Mouse (Mus musculus): ENCODE results near the gene Gm17657. TPM values are rescaled to one million over a fixed set of nuclear protein-coding genes. Genes with fewer than 3 reads are reported as not detected.

The Gm17657 gene
- total RNA-seq, 1 experiment = 18.3 TPM

DNA sequence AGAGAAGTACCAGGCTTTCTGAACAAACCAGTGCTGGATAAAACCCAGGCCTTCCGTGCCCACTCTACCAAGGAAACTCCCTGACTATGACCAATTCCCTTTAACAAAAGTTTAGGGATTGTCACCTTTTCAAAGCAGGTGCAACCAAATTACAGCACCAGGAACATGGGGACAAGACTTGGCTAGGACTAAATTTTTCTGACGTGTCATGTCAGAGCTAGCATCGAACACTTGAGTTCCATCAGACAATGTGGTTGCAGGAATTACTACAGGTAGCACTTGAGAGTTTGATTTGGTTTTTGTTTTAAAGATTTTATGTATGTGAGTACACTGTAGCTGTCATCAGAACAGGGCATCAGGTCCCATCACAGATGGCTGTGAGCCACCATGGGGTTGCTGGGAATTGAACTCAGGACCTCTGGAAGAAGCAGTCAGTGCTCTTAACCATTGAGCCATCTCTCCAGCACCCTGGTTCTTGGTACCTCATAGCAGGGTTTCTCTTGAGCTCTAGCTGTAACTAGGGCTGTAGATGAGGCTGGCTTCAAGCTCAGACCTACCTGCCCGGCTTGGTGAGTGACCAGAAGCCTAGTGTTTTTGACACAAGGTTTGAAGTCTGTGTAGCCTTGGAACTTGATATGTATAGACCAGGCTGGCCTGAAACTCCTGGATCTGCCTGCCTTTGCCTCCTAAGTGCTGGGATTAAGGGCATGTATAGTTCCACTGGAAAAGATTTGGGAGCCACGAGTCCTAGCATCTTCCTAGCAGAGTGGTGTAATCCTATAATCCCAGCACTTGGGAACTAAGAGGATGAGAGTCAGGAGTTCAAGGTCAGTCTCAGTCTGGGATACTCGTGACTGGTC, 53.0 kb downstream of the Gm17657 start:
- in situ Hi-C loops (cut with MboI; ENCODE audit: low sequenced_read_pairs in 2 of 2, unreplicated experiment in 2 of 2) = no loop called here
- 0 out of 2 replicates have a peak, but pooled peaks have one; percentile 41 for TF ChIP-seq CHD2 (IDR thresholded peaks at IDR 0.05; ENCODE audit: low read depth, low read length)
- TF ChIP-seq ZNF384 (IDR thresholded peaks at IDR 0.05; ENCODE audit: low read depth, low read length) = no peak
- Histone ChIP-seq H3K9me3 (ENCODE audit: control insufficient read depth, insufficient read depth, low read depth, low read length) (no peaks in the 10 kb centered on the region), H3K27ac (ENCODE audit: insufficient read depth, low read depth, low read length, poor library complexity, severe bottlenecking) (no peak overlapping the region), H3K36me3 (ENCODE audit: control insufficient read depth, insufficient read depth, low read length, poor library complexity, severe bottlenecking) (peaks cover 34% of the 10 kb centered on the region), H3K4me3 (ENCODE audit: insufficient read depth in 1 of 2, low read depth in 1 of 2, low read length in 2 of 2, poor library complexity in 1 of 2, severe bottlenecking in 1 of 2) (no peak overlapping the region), H3K9ac (ENCODE audit: insufficient read depth, low read depth, low read length, poor library complexity, severe bottlenecking) (no peak overlapping the region), H3K4me1 (ENCODE audit: control insufficient read depth in 2 of 2, insufficient read depth in 2 of 2, low read length in 2 of 2, poor library complexity in 1 of 2) (peaks cover 2 to 13% of the 10 kb centered on the region in 2 experiments; a peak in 3 of 4 replicates)
- DNase-seq (ENCODE audit: low read depth, low spot score) = no peak

DNA sequence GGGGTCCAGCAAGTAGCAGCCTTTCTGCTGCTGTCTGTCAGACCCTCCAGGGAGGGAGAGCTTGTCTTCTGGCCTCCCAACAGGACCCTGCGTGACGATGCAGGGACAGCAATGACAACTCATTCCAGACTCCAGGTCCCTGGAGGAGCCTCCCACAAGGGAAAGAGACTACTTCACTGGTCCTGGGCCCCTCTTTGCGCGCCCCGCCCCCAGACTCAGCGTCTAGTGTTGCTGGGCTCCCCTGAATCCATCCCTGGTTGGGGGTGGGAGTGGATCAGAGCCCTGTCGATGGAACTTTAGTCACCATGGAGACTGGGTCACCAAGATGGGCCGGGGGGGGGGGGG, 54.7 kb downstream of the Gm17657 start:
- Histone ChIP-seq H3K9ac (ENCODE audit: insufficient read depth, low read depth, low read length, poor library complexity, severe bottlenecking) (no peak overlapping the region; the same call in 1 of the 2 replicates), H3K4me1 (ENCODE audit: control insufficient read depth in 2 of 2, insufficient read depth in 2 of 2, low read length in 2 of 2, poor library complexity in 1 of 2) (peaks cover 0 to 5% of the 10 kb centered on the region in 2 experiments; a peak in 2 of 4 replicates), H3K27ac (ENCODE audit: insufficient read depth, low read depth, low read length, poor library complexity, severe bottlenecking) (0 out of 2 replicates have a peak overlapping the region, but pooled peaks have one; percentile 6), H3K36me3 (ENCODE audit: control insufficient read depth, insufficient read depth, low read length, poor library complexity, severe bottlenecking) (peaks cover 35% of the 10 kb centered on the region), H3K9me3 (ENCODE audit: control insufficient read depth, insufficient read depth, low read depth, low read length) (no peaks in the 10 kb centered on the region), H3K4me3 (ENCODE audit: insufficient read depth in 1 of 2, low read depth in 1 of 2, low read length in 2 of 2, poor library complexity in 1 of 2, severe bottlenecking in 1 of 2) (peak overlapping the region; percentile 71 to 99; a peak in 3 of 4 replicates)
- TF ChIP-seq HCFC1 (IDR thresholded peaks at IDR 0.05; ENCODE audit: borderline replicate concordance, insufficient read depth, low read length) = no peak
- TF ChIP-seq ZNF384 (IDR thresholded peaks at IDR 0.05; ENCODE audit: low read depth, low read length) = no peak
- TF ChIP-seq MAFK (IDR thresholded peaks at IDR 0.05; ENCODE audit: insufficient read depth, low read depth, low read length) = no peak
- in situ Hi-C loops (cut with MboI; ENCODE audit: low sequenced_read_pairs in 2 of 2, unreplicated experiment in 2 of 2) = no loop called here
- no peak for DNase-seq (ENCODE audit: low read depth, low spot score)

DNA sequence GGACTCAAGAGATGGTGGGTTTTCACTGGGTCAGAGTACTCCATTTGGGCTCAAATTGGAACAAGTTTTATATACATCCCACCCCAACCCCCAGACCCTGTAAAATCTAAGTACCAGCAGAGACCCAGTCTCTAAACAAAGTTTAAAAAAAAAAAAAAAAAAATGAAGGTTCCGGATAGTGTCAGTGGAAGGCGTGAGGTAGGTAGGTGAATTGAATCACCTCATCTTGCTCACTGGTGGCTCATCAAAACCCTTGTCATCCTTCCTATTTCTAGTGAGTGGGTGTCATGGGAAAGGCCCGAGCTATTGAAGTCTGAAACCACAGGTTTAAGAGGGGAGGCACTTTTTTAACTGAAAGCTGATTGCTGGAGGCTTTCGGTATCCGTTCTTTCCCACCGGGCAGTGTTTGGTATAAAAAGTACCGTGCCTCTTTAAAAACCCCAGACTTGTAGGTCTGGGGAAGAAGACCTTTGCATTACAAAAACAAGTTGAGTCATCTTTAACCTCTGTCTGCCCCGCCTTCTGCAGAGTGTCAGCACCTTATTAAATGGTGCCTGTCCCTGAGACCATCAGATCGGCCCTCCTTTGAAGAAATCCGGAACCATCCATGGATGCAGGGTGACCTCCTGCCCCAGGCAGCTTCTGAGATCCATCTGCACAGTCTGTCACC, 55.2 kb downstream of the Gm17657 start:
- Histone ChIP-seq H3K4me1 (ENCODE audit: control insufficient read depth in 2 of 2, insufficient read depth in 2 of 2, low read length in 2 of 2, poor library complexity in 1 of 2) (peaks cover 0 to 2% of the 10 kb centered on the region in 2 experiments; a peak in 2 of 4 replicates), H3K9me3 (ENCODE audit: control insufficient read depth, insufficient read depth, low read depth, low read length) (no peaks in the 10 kb centered on the region), H3K9ac (ENCODE audit: insufficient read depth, low read depth, low read length, poor library complexity, severe bottlenecking) (peak overlapping the region; percentile 31), H3K27ac (ENCODE audit: insufficient read depth, low read depth, low read length, poor library complexity, severe bottlenecking) (0 out of 2 replicates have a peak overlapping the region, but pooled peaks have one; percentile 6), H3K4me3 (ENCODE audit: insufficient read depth in 1 of 2, low read depth in 1 of 2, low read length in 2 of 2, poor library complexity in 1 of 2, severe bottlenecking in 1 of 2) (peak overlapping the region; percentile 71 to 99), H3K36me3 (ENCODE audit: control insufficient read depth, insufficient read depth, low read length, poor library complexity, severe bottlenecking) (peaks cover 35% of the 10 kb centered on the region)
- TF ChIP-seq ZNF384 (IDR thresholded peaks at IDR 0.05; ENCODE audit: low read depth, low read length) = no peak
- TF ChIP-seq MAFK (IDR thresholded peaks at IDR 0.05; ENCODE audit: insufficient read depth, low read depth, low read length) = peak; percentile 57; the same call in 1 of the 2 replicates
- no peak for TF ChIP-seq ZC3H11A (IDR thresholded peaks at IDR 0.05; ENCODE audit: borderline replicate concordance, low read depth, low read length)
- in situ Hi-C loops (cut with MboI; ENCODE audit: low sequenced_read_pairs in 2 of 2, unreplicated experiment in 2 of 2) = no loop called here
- peak; percentile 40 for DNase-seq (ENCODE audit: low read depth, low spot score)

DNA sequence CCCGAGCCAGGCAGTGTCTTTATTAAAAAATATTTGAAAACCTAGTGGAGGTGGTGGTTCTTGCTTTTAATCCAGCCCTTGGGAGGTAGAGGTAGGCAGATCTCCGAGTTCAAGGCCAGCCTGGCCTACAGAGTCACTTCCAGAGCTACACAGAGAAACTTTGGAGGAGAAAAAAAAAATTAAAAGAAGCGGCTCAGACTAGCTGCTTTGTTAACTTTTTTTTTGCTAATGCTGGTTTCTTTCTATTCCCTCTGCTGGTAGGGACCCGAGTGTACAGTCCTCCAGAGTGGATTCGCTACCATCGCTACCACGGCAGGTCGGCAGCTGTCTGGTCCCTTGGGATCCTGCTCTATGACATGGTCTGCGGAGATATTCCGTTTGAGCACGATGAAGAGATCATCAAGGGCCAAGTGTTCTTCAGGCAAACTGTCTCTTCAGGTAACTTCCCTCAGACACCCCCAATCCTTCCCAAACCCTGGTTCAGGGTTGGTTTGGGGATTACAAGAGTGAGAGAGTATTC, 55.9 kb downstream of the Gm17657 start:
- Histone ChIP-seq H3K36me3 (ENCODE audit: control insufficient read depth, insufficient read depth, low read length, poor library complexity, severe bottlenecking) (peaks cover 35% of the 10 kb centered on the region), H3K27ac (ENCODE audit: insufficient read depth, low read depth, low read length, poor library complexity, severe bottlenecking) (peak overlapping the region; percentile 42; the same call in 1 of the 2 replicates), H3K9ac (ENCODE audit: insufficient read depth, low read depth, low read length, poor library complexity, severe bottlenecking) (peak overlapping the region; percentile 68; the same call in 1 of the 2 replicates), H3K4me3 (ENCODE audit: insufficient read depth in 1 of 2, low read depth in 1 of 2, low read length in 2 of 2, poor library complexity in 1 of 2, severe bottlenecking in 1 of 2) (peak overlapping the region; percentile 71 to 99), H3K4me1 (ENCODE audit: control insufficient read depth in 2 of 2, insufficient read depth in 2 of 2, low read length in 2 of 2, poor library complexity in 1 of 2) (peaks cover 2 to 3% of the 10 kb centered on the region in 2 experiments; a peak in 2 of 4 replicates), H3K9me3 (ENCODE audit: control insufficient read depth, insufficient read depth, low read depth, low read length) (no peaks in the 10 kb centered on the region)
- in situ Hi-C loops (cut with MboI; ENCODE audit: low sequenced_read_pairs in 2 of 2, unreplicated experiment in 2 of 2) = no loop called here
- no peak for TF ChIP-seq ZC3H11A (IDR thresholded peaks at IDR 0.05; ENCODE audit: borderline replicate concordance, low read depth, low read length)
- no peak for TF ChIP-seq ZNF384 (IDR thresholded peaks at IDR 0.05; ENCODE audit: low read depth, low read length)
- TF ChIP-seq MAFK (IDR thresholded peaks at IDR 0.05; ENCODE audit: insufficient read depth, low read depth, low read length) = no peak
- no peak for TF ChIP-seq HCFC1 (IDR thresholded peaks at IDR 0.05; ENCODE audit: borderline replicate concordance, insufficient read depth, low read length)
- no peak for TF ChIP-seq CHD2 (IDR thresholded peaks at IDR 0.05; ENCODE audit: low read depth, low read length)
- DNase-seq (ENCODE audit: low read depth, low spot score) = no peak
